ENCODE assay signal across 8 mouse cellular contexts in genomic region chr14:21986733-21987659, GRCm38 (mm10). TPM values are rescaled to one million over a fixed set of nuclear protein-coding genes. Genes with fewer than 3 reads are reported as not detected.
DNase-seq lines count a peak whose midpoint lies in the region; ATAC-seq and TF ChIP-seq lines count a peak whose summit lies in the region.

No protein-coding gene starts in this region.

- H3K9me3 ChIP-seq in forebrain, embryonic 11.5 days (ENCODE audit: control insufficient read depth, low read length), result no peaks in the 10 kb centered on the region
- no peaks in the 10 kb centered on the region for H3K9me3 ChIP-seq in intestine, embryonic 14.5 days (ENCODE audit: control insufficient read depth, low read length)
- H3K9me3 ChIP-seq in liver, embryonic 15.5 days (replicated peaks), result no peaks in the 10 kb centered on the region

- intact Hi-C loops in gastrocnemius, adult 2 months (cut with DNase I), result loop anchor here (1.0 to 10.0 kb wide), 6 partner anchors 455 to 1418 kb away; no protein-coding TSS in a partner anchor

- ATAC-seq in Patski, result peak; percentile 4
- no peak; the same call in 1 of the 2 replicates for ATAC-seq in forebrain, embryonic 11.5 days (replicated peaks; ENCODE audit: low FRiP score)
- ATAC-seq in intestine, embryonic 14.5 days (replicated peaks; ENCODE audit: low FRiP score, low TSS enrichment, low read depth), result peak; percentile 7
- no peak for ATAC-seq in liver, embryonic 15.5 days (ENCODE audit: insufficient read depth)
- ATAC-seq in activated CD4-positive, CD25-positive, alpha-beta regulatory T cell, adult 4 months, result no peak

- H3K9ac ChIP-seq in forebrain, embryonic 11.5 days (ENCODE audit: low read length), result peak overlapping the region; percentile 86
- peak overlapping the region; percentile 98 for H3K9ac ChIP-seq in intestine, embryonic 14.5 days (ENCODE audit: low read length)
- no peak overlapping the region for H3K9ac ChIP-seq in liver, embryonic 15.5 days

- peaks cover 39% of the 10 kb centered on the region for H3K4me1 ChIP-seq in forebrain, embryonic 11.5 days (replicated peaks; ENCODE audit: control insufficient read depth, insufficient read depth, low read length)
- peaks cover 15% of the 10 kb centered on the region for H3K4me1 ChIP-seq in intestine, embryonic 14.5 days (replicated peaks; ENCODE audit: control insufficient read depth, insufficient read depth, low read length)
- peaks cover 28% of the 10 kb centered on the region for H3K4me1 ChIP-seq in liver, embryonic 15.5 days (replicated peaks)
- peaks cover 18% of the 10 kb centered on the region for H3K4me1 ChIP-seq in olfactory bulb, adult 2 months (ENCODE audit: control insufficient read depth, insufficient read depth, low read length)

- no peaks in the 10 kb centered on the region for H3K27me3 ChIP-seq in Patski
- H3K27me3 ChIP-seq in forebrain, embryonic 11.5 days (ENCODE audit: control insufficient read depth, insufficient read depth, low read length), result peaks cover 43% of the 10 kb centered on the region
- H3K27me3 ChIP-seq in intestine, embryonic 14.5 days (replicated peaks; ENCODE audit: control insufficient read depth, insufficient read depth, low read length), result no peaks in the 10 kb centered on the region
- H3K27me3 ChIP-seq in liver, embryonic 15.5 days, result peaks cover 98% of the 10 kb centered on the region

- in situ Hi-C loops in Patski (cut with MboI; ENCODE audit: low pct_unique_long_range_greater_than_20kb), result loop anchor here (10.0 kb wide), 3 partner anchors 458 to 898 kb away; no protein-coding TSS in a partner anchor

- under 1% methylated on average over 58 of the region's 61 CpGs for WGBS in forebrain, embryonic 11.5 days
- WGBS in intestine, embryonic 14.5 days, result under 1% methylated on average over 40 of the region's 61 CpGs
- WGBS in liver, embryonic 15.5 days (ENCODE audit: insufficient replicate concordance), result under 1% methylated on average over 61 of the region's 61 CpGs
- 1% methylated on average over 61 of the region's 61 CpGs for WGBS in olfactory bulb, adult 2 months

- peak overlapping the region; percentile 99 for H3K27ac ChIP-seq in gastrocnemius, adult 2 months
- H3K27ac ChIP-seq in forebrain, embryonic 11.5 days (ENCODE audit: low read depth, low read length), result peak overlapping the region; percentile 94
- peak overlapping the region; percentile 100 for H3K27ac ChIP-seq in intestine, embryonic 14.5 days (ENCODE audit: low read depth)
- H3K27ac ChIP-seq in liver, embryonic 15.5 days (replicated peaks), result peak overlapping the region; percentile 51; the same call in 1 of the 2 replicates
- H3K27ac ChIP-seq in olfactory bulb, adult 2 months (ENCODE audit: insufficient read depth, low read depth, low read length), result no peak overlapping the region

- H3K36me3 ChIP-seq in forebrain, embryonic 11.5 days (ENCODE audit: control insufficient read depth, insufficient read depth, low read length), result no peaks in the 10 kb centered on the region; the same call in 1 of the 2 replicates
- H3K36me3 ChIP-seq in intestine, embryonic 14.5 days (ENCODE audit: control insufficient read depth, insufficient read depth, low read length), result peaks cover 18% of the 10 kb centered on the region
- no peaks in the 10 kb centered on the region for H3K36me3 ChIP-seq in liver, embryonic 15.5 days (replicated peaks)

- H3K4me3 ChIP-seq in gastrocnemius, adult 2 months, result peak overlapping the region; percentile 76
- peak overlapping the region; percentile 76 for H3K4me3 ChIP-seq in forebrain, embryonic 11.5 days (ENCODE audit: low read depth, low read length)
- H3K4me3 ChIP-seq in intestine, embryonic 14.5 days (ENCODE audit: low read depth, low read length), result peak overlapping the region; percentile 58
- peak overlapping the region; percentile 50 for H3K4me3 ChIP-seq in liver, embryonic 15.5 days (replicated peaks)
- H3K4me3 ChIP-seq in olfactory bulb, adult 2 months (ENCODE audit: insufficient read depth, low read depth, low read length), result peak overlapping the region; percentile 51

- H3K4me2 ChIP-seq in forebrain, embryonic 11.5 days (ENCODE audit: low read depth, low read length, severe bottlenecking), result peak overlapping the region; percentile 93
- H3K4me2 ChIP-seq in intestine, embryonic 14.5 days (ENCODE audit: low read length), result peak overlapping the region; percentile 71
- H3K4me2 ChIP-seq in liver, embryonic 15.5 days, result peak overlapping the region; percentile 66

- peak; percentile 83 for DNase-seq in gastrocnemius, adult 2 months
- no peak for DNase-seq in gastrocnemius, adult 18-20 months (ENCODE audit: low spot score)
- no peak for DNase-seq in Patski (ENCODE audit: low read depth, low spot score)
- DNase-seq in forebrain, embryonic 11.5 days (ENCODE audit: low spot score), result peak; percentile 85
- DNase-seq in intestine, embryonic 14.5 days (ENCODE audit: low spot score), result peak; percentile 84

- POLR2A ChIA-PET in Patski (lab: Charles Lee), result interaction anchor here (0.8 to 2.2 kb wide), 6 partner anchors 9 to 1448 kb away, joined by 3 to 7 read pairs (median 4); no protein-coding TSS in a partner anchor

- no peak for TF ChIP-seq CTCF in gastrocnemius, adult 2 months (IDR thresholded peaks at IDR 0.05)
- TF ChIP-seq CTCF in Patski (IDR thresholded peaks at IDR 0.05), result no peak
- no peak for TF ChIP-seq CTCF in olfactory bulb, adult 2 months (IDR thresholded peaks at IDR 0.05; ENCODE audit: insufficient read depth, low read depth, low read length)

- CTCF ChIA-PET in Patski (lab: Charles Lee), result interaction anchor here (1.1 to 4.0 kb wide), 4 partner anchors 10 to 794 kb away, joined by 3 to 21 read pairs (median 3); no protein-coding TSS in a partner anchor

- TF ChIP-seq POLR2A in olfactory bulb, adult 2 months (IDR thresholded peaks at IDR 0.05; ENCODE audit: insufficient read depth, low read depth, low read length), result no peak

RNA-seq across cellular contexts. Expression of gene Zfp503, which starts 2.4 kb away (rescaled TPM):
- total RNA-seq in gastrocnemius, adult 2 months (2021), result 10 to 100 TPM in 1 of 2 experiments, 1 to 10 TPM in 1; 8.1 to 10.7 TPM
- 1 to 10 TPM; 4.7 to 7.6 TPM for total RNA-seq in gastrocnemius, adult 18-20 months (2021)
- 46.5 TPM for polyA plus RNA-seq in Patski (2021)
- polyA plus RNA-seq in forebrain, embryonic 11.5 days (2014; fragmentation: Nextera tagmentation; extraction: Ambion mirVana), result 6.6 and 6.7 TPM in 2 replicates
- 11.4 and 12.7 TPM in 2 replicates for polyA plus RNA-seq in intestine, embryonic 14.5 days (2014; fragmentation: Nextera tagmentation; extraction: Ambion mirVana)
- 0.74 and 0.91 TPM in 2 replicates for polyA plus RNA-seq in liver, embryonic 15.5 days (2015; fragmentation: Nextera tagmentation; extraction: Ambion mirVana)
- polyA plus RNA-seq in olfactory bulb, adult 2 months (2012; ENCODE audit: insufficient read depth, insufficient read length, low replicate concordance, missing spikeins), result not detected in 2 replicates
- not detected for polyA plus RNA-seq in activated CD4-positive, CD25-positive, alpha-beta regulatory T cell, adult 4 months (2017; shearing (Covaris generic))

RNA-seq across cellular contexts. Expression of gene Lrmda, which starts 32.5 kb away (rescaled TPM):
- 1 to 10 TPM; 2.6 to 2.9 TPM for total RNA-seq in gastrocnemius, adult 2 months (2021)
- 1 to 10 TPM; 2.3 to 3.1 TPM for total RNA-seq in gastrocnemius, adult 18-20 months (2021)
- 0.26 TPM for polyA plus RNA-seq in Patski (2021)
- polyA plus RNA-seq in forebrain, embryonic 11.5 days (2014; fragmentation: Nextera tagmentation; extraction: Ambion mirVana), result not detected in 2 replicates
- 0.63 and 0.70 TPM in 2 replicates for polyA plus RNA-seq in intestine, embryonic 14.5 days (2014; fragmentation: Nextera tagmentation; extraction: Ambion mirVana)
- 0.13 and 0.28 TPM in 2 replicates for polyA plus RNA-seq in liver, embryonic 15.5 days (2015; fragmentation: Nextera tagmentation; extraction: Ambion mirVana)
- polyA plus RNA-seq in olfactory bulb, adult 2 months (2012; ENCODE audit: insufficient read depth, insufficient read length, low replicate concordance, missing spikeins), result not detected in 2 replicates
- not detected for polyA plus RNA-seq in activated CD4-positive, CD25-positive, alpha-beta regulatory T cell, adult 4 months (2017; shearing (Covaris generic))

Comparison
In these comparisons a context has a peak if more than half of its experiments do, and no peak if none do; other contexts are left out.
1. DNase-seq: peak in gastrocnemius, adult 2 months (single experiment), forebrain, embryonic 11.5 days (single experiment) and intestine, embryonic 14.5 days (single experiment); none in gastrocnemius, adult 18-20 months (single experiment) and Patski (single experiment).
2. ATAC-seq: peak in Patski (single experiment) and intestine, embryonic 14.5 days (single experiment); none in forebrain, embryonic 11.5 days (single experiment), liver, embryonic 15.5 days (single experiment) and activated CD4-positive, CD25-positive, alpha-beta regulatory T cell, adult 4 months (single experiment).
3. Peak in every context shown above with its lines, with median percentiles within 50 percentile points of each other: H3K4me3 ChIP-seq and H3K4me2 ChIP-seq.